Mouse (Mus musculus): ENCODE measurements around the gene Erc2. TPM values are rescaled to one million over a fixed set of nuclear protein-coding genes. Genes with fewer than 3 reads are reported as not detected.

Erc2 gene
- total RNA-seq, 2 experiments from 2014 or later, result 203 to 224 TPM

- Histone ChIP-seq H3K4me3 (peak within 1 kb of the TSS; percentile 55), H3K27ac (no peak within 1 kb of the TSS; the same call in 1 of the 2 replicates)
- TF ChIP-seq CTCF (IDR thresholded peaks at IDR 0.05), result no peak
- intact Hi-C loops (cut with DNase I), result loop anchor here (5.0 to 10.0 kb wide), 3 partner anchors 220 to 502 kb away; no protein-coding TSS in a partner anchor
- DNase-seq (ENCODE audit: extremely low spot score in 1 of 2, low spot score in 2 of 2), result no peak
Measured at GRCm38 (mm10) chr14:28504101-28505050, 882.1 kb downstream of the Erc2 start, which contains the start of gene Wnt5a. Gene Wnt5a, plus strand, starts transcription at chr14:28504750.

- Histone ChIP-seq H3K4me3 (peak overlapping the region; percentile 55), H3K27ac (no peak overlapping the region; the same call in 1 of the 2 replicates)
- DNase-seq (ENCODE audit: extremely low spot score in 1 of 2, low spot score in 2 of 2), result no peak
- intact Hi-C loops (cut with DNase I), result loop anchor here (5.0 to 10.0 kb wide), 3 partner anchors 220 to 503 kb away; no protein-coding TSS in a partner anchor
- no peak; the same call in none of the 2 replicates for TF ChIP-seq CTCF (IDR thresholded peaks at IDR 0.05)
Measured at GRCm38 (mm10) chr14:28505051-28505585, 882.9 kb downstream of the Erc2 start.

- no peak overlapping the region for H3K27ac ChIP-seq
- DNase-seq (ENCODE audit: extremely low spot score in 1 of 2, low spot score in 2 of 2), result peak in 1 of 2 experiments; percentile 31
- H3K4me3 ChIP-seq, result peak overlapping the region; percentile 55
- no peak for TF ChIP-seq CTCF (IDR thresholded peaks at IDR 0.05)
- intact Hi-C loops (cut with DNase I), result loop anchor here (2.0 to 10.0 kb wide), 5 partner anchors 221 to 697 kb away; no protein-coding TSS in a partner anchor
Measured at GRCm38 (mm10) chr14:28505586-28506375, 883.6 kb downstream of the Erc2 start.

- DNase-seq (ENCODE audit: extremely low spot score in 1 of 2, low spot score in 2 of 2), result no peak
- Histone ChIP-seq H3K4me3 (peak overlapping the region; percentile 55), H3K27ac (no peak overlapping the region)
- no peak for TF ChIP-seq CTCF (IDR thresholded peaks at IDR 0.05)
- intact Hi-C loops (cut with DNase I), result loop anchor here (2.0 to 10.0 kb wide), 5 partner anchors 222 to 698 kb away; no protein-coding TSS in a partner anchor
Measured at GRCm38 (mm10) chr14:28506376-28506831, 884.2 kb downstream of the Erc2 start.

GRCm38 (mm10) chr14:28507011-28507410 is 884.8 kb downstream of the Erc2 start:
- H3K27ac ChIP-seq, result no peak overlapping the region
- intact Hi-C loops (cut with DNase I), result loop anchor here (2.0 to 10.0 kb wide), 5 partner anchors 222 to 698 kb away; no protein-coding TSS in a partner anchor
- DNase-seq (ENCODE audit: extremely low spot score in 1 of 2, low spot score in 2 of 2), result no peak
- TF ChIP-seq CTCF (IDR thresholded peaks at IDR 0.05), result no peak
- peak overlapping the region; percentile 55 for H3K4me3 ChIP-seq

- H3K27ac ChIP-seq, result no peak overlapping the region
- DNase-seq (ENCODE audit: extremely low spot score in 1 of 2, low spot score in 2 of 2), result peak; percentile 57 to 66
- peak overlapping the region; percentile 55 for H3K4me3 ChIP-seq
- intact Hi-C loops (cut with DNase I), result loop anchor here (2.0 to 10.0 kb wide), 5 partner anchors 223 to 699 kb away; no protein-coding TSS in a partner anchor
- TF ChIP-seq CTCF (IDR thresholded peaks at IDR 0.05), result peak; percentile 90
Measured at GRCm38 (mm10) chr14:28507471-28507870, 885.2 kb downstream of the Erc2 start.

- Histone ChIP-seq H3K4me3 (peak overlapping the region; percentile 31; the same call in 1 of the 2 replicates), H3K27ac (no peak overlapping the region)
- no peak for TF ChIP-seq CTCF (IDR thresholded peaks at IDR 0.05)
- intact Hi-C loops (cut with DNase I), result loop anchor here (5.0 to 10.0 kb wide), 3 partner anchors 224 to 506 kb away; no protein-coding TSS in a partner anchor
- DNase-seq (ENCODE audit: extremely low spot score in 1 of 2, low spot score in 2 of 2), result no peak
Measured at GRCm38 (mm10) chr14:28508288-28509258, 886.3 kb downstream of the Erc2 start.

GRCm38 (mm10) chr14:28509441-28510340 is 887.5 kb downstream of the Erc2 start:
- intact Hi-C loops (cut with DNase I), result loop anchor here (5.0 to 10.0 kb wide), 4 partner anchors 225 to 578 kb away; no protein-coding TSS in a partner anchor
- TF ChIP-seq CTCF (IDR thresholded peaks at IDR 0.05), result no peak
- no peak overlapping the region for H3K27ac ChIP-seq
- H3K4me3 ChIP-seq, result peak overlapping the region; percentile 34
- no peak for DNase-seq (ENCODE audit: extremely low spot score in 1 of 2, low spot score in 2 of 2)

Data from left cerebral cortex, adult 2 months (tissue).